Mouse (Mus musculus) heart, adult 2 months (tissue): ENCODE results near the gene Nbeal1.

Experiments used
- CTCF ChIP-seq: fragments of 200-600 bp; IDR thresholded peaks from 2 replicates; pipeline ENCODE4 v1.8.1; 2022; ENCODE audit warnings: antibody characterized with exemption, mild to moderate bottlenecking, moderate library complexity
- POLR2A ChIP-seq: fragments of 200-500 bp; IDR thresholded peaks from 2 replicates; pipeline ENCODE4 v1.6.1; 2011; ENCODE audit warnings: mild to moderate bottlenecking, low read depth, low read length, control low read depth; ENCODE audit not compliant: insufficient read depth

GRCm38 (mm10) chr1:60343630-60344455 lies 163.4 kb downstream of the Nbeal1 start:
- TF ChIP-seq CTCF (no peak), POLR2A (no peak; the same call in 1 of the 2 replicates)
